Mouse (Mus musculus) kidney, adult 2 months (tissue): Measurements from ENCODE around the gene Hist1h4h.

Experiments
- CTCF ChIP-seq: fragments of 200-500 bp; conservative IDR thresholded peaks from 2 replicates; pipeline ENCODE4 v1.5.1; 2011; ENCODE audit warnings: low read depth, mild to moderate bottlenecking, control low read depth, low read length, moderate library complexity, mixed read lengths; ENCODE audit not compliant: insufficient read depth, insufficient read length
- POLR2A ChIP-seq: fragments of 200-500 bp; IDR thresholded peaks from one replicate; pipeline ENCODE4 v1.6.1; 2011; ENCODE audit warnings: low read depth, low read length, control low read depth

DNA sequence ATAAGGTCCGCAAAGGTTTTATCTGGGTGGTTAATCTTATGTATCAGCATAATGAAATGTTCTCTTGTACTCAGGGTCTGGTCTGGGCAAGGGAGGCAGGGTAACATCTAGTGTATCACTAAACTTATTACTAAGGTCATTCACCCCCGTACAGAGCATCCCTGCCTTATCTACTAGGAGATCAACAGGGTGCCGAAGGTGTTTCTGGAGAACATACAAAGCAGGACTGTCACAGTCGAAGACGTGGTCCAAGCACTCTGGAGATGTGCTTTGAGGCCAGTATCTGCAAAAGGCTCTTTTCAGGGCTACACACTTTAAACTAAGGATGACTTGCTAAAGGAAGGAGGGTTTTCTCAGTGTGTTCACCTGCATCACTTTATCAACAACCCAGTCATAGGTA is 15.8 kb downstream of the Hist1h4h start:
- TF ChIP-seq POLR2A (no peak), CTCF (no peak)
